8 mouse cellular contexts compared by ENCODE assay signal in genomic region chr8:94875096-94875870, GRCm38 (mm10). TPM values are rescaled to one million over a fixed set of nuclear protein-coding genes. Genes with fewer than 3 reads are reported as not detected.
A peak's percentile ranks its signal among the peaks of the same experiment; 100 is the strongest.
DNase-seq lines count a peak whose midpoint lies in the region; ATAC-seq and TF ChIP-seq lines count a peak whose summit lies in the region.

No protein-coding gene starts in this region.

- ATAC-seq in intestine, embryonic 16.5 days: no peak
- no peak; the same call in 1 of the 2 replicates for ATAC-seq in stomach, postnatal 0 days (ENCODE audit: low FRiP score, low TSS enrichment)

- no peaks in the 10 kb centered on the region for H3K27me3 ChIP-seq in testis, adult 2 months (ENCODE audit: control insufficient read depth, insufficient read depth, low read length)
- H3K27me3 ChIP-seq in forebrain, embryonic 10.5 days (ENCODE audit: poor library complexity, severe bottlenecking): peaks cover 48% of the 10 kb centered on the region
- no peaks in the 10 kb centered on the region for H3K27me3 ChIP-seq in intestine, embryonic 16.5 days (replicated peaks; ENCODE audit: control insufficient read depth, insufficient read depth, low read length)
- H3K27me3 ChIP-seq in stomach, postnatal 0 days (ENCODE audit: control insufficient read depth, insufficient read depth, low read length): no peaks in the 10 kb centered on the region

- 15% methylated on average over 17 of the region's 17 CpGs for WGBS in forebrain, embryonic 10.5 days
- WGBS in intestine, embryonic 16.5 days: 14% methylated on average over 17 of the region's 17 CpGs
- WGBS in stomach, postnatal 0 days: 14% methylated on average over 17 of the region's 17 CpGs

- peak overlapping the region; percentile 73 for H3K4me3 ChIP-seq in testis, adult 2 months (ENCODE audit: control insufficient read depth, low read depth, low read length)
- H3K4me3 ChIP-seq in forebrain, embryonic 10.5 days: peak overlapping the region; percentile 72
- H3K4me3 ChIP-seq in intestine, embryonic 16.5 days (ENCODE audit: low read length): peak overlapping the region; percentile 75
- peak overlapping the region; percentile 66 for H3K4me3 ChIP-seq in stomach, postnatal 0 days (ENCODE audit: low read depth, low read length)

- TF ChIP-seq POLR2A in testis, adult 2 months (IDR thresholded peaks at IDR 0.05; ENCODE audit: control insufficient read depth, low read depth, low read length): no peak

- no peak for TF ChIP-seq CTCF in testis, adult 2 months (IDR thresholded peaks at IDR 0.05; ENCODE audit: control insufficient read depth, insufficient read depth, insufficient replicate concordance, low read depth, low read length)
- no peak for TF ChIP-seq CTCF in stomach, postnatal 0 days (IDR thresholded peaks at IDR 0.05; ENCODE audit: low read depth)

- peak overlapping the region; percentile 88 for H3K4me2 ChIP-seq in intestine, embryonic 16.5 days (ENCODE audit: low read depth, low read length)
- peak overlapping the region; percentile 91 for H3K4me2 ChIP-seq in stomach, postnatal 0 days (replicated peaks; ENCODE audit: low read depth)

- peak overlapping the region; percentile 83 for H3K9ac ChIP-seq in intestine, embryonic 16.5 days (ENCODE audit: low read depth, low read length)
- peak overlapping the region; percentile 71 for H3K9ac ChIP-seq in stomach, postnatal 0 days (ENCODE audit: low read length)

- no peak for DNase-seq in testis, postnatal 14 days (ENCODE audit: low spot score)
- DNase-seq in forebrain, embryonic 10.5 days (ENCODE audit: extremely low spot score, low spot score): peak; percentile 31
- peak; percentile 50 for DNase-seq in lung, postnatal 10 days
- DNase-seq in stomach, postnatal 0 days (ENCODE audit: low spot score): peak; percentile 66
- no peak for DNase-seq in urinary bladder, adult 2 months (ENCODE audit: low spot score)
- no peak for DNase-seq in frontal cortex, postnatal 25 days (ENCODE audit: low spot score in 2 of 2)

- no peak for TF ChIP-seq EP300 in stomach, postnatal 0 days (optimal IDR thresholded peaks at IDR 0.05)

- peaks cover 17% of the 10 kb centered on the region for H3K4me1 ChIP-seq in testis, adult 2 months (ENCODE audit: control insufficient read depth, insufficient read depth, low read length)
- H3K4me1 ChIP-seq in forebrain, embryonic 10.5 days: peaks cover 59% of the 10 kb centered on the region
- peaks cover 44% of the 10 kb centered on the region for H3K4me1 ChIP-seq in intestine, embryonic 16.5 days (ENCODE audit: control insufficient read depth, insufficient read depth, low read length)
- peaks cover 13% of the 10 kb centered on the region for H3K4me1 ChIP-seq in stomach, postnatal 0 days (replicated peaks; ENCODE audit: control insufficient read depth, insufficient read depth)

- H3K36me3 ChIP-seq in testis, adult 2 months (ENCODE audit: control insufficient read depth, insufficient read depth, low read length): no peaks in the 10 kb centered on the region
- no peaks in the 10 kb centered on the region for H3K36me3 ChIP-seq in forebrain, embryonic 10.5 days (replicated peaks)
- H3K36me3 ChIP-seq in intestine, embryonic 16.5 days (ENCODE audit: control insufficient read depth, insufficient read depth, low read length): no peaks in the 10 kb centered on the region
- no peaks in the 10 kb centered on the region for H3K36me3 ChIP-seq in stomach, postnatal 0 days (ENCODE audit: control insufficient read depth, insufficient read depth, low read length)

- no peaks in the 10 kb centered on the region for H3K9me3 ChIP-seq in forebrain, embryonic 10.5 days
- no peaks in the 10 kb centered on the region for H3K9me3 ChIP-seq in intestine, embryonic 16.5 days (ENCODE audit: control insufficient read depth, low read length)
- H3K9me3 ChIP-seq in stomach, postnatal 0 days (ENCODE audit: control insufficient read depth, low read length): no peaks in the 10 kb centered on the region

- no peak overlapping the region for H3K27ac ChIP-seq in testis, adult 2 months (ENCODE audit: control insufficient read depth, insufficient read depth, low read depth, low read length)
- peak overlapping the region; percentile 76 for H3K27ac ChIP-seq in forebrain, embryonic 10.5 days
- peak overlapping the region; percentile 89 for H3K27ac ChIP-seq in intestine, embryonic 16.5 days (ENCODE audit: low read length)
- peak overlapping the region; percentile 86 for H3K27ac ChIP-seq in stomach, postnatal 0 days (replicated peaks)

RNA-seq across cellular contexts. Expression of gene Dok4, which starts 0.8 kb away (rescaled TPM):
- polyA plus RNA-seq in testis, adult 2 months (2012; rRNA removed): 1.5 and 1.6 TPM in 2 replicates
- polyA plus RNA-seq in forebrain, embryonic 10.5 days (2016; fragmentation: Nextera tagmentation; extraction: Ambion mirVana): 14.4 and 14.9 TPM in 2 replicates
- 49.6 and 51.5 TPM in 2 replicates for polyA plus RNA-seq in intestine, embryonic 16.5 days (2015; fragmentation: Nextera tagmentation; extraction: Ambion mirVana)
- 19.3 and 20.5 TPM in 2 replicates for polyA plus RNA-seq in stomach, postnatal 0 days (2015; fragmentation: Nextera tagmentation; extraction: Ambion mirVana)
- 12.4 and 13.6 TPM in 2 replicates for polyA plus RNA-seq in urinary bladder, adult 2 months (2012; rRNA removed)

RNA-seq across cellular contexts. Expression of gene Polr2c, which starts 18.0 kb away (rescaled TPM):
- polyA plus RNA-seq in testis, adult 2 months (2012; rRNA removed): 54.8 and 58.9 TPM in 2 replicates
- 176 and 179 TPM in 2 replicates for polyA plus RNA-seq in forebrain, embryonic 10.5 days (2016; fragmentation: Nextera tagmentation; extraction: Ambion mirVana)
- polyA plus RNA-seq in intestine, embryonic 16.5 days (2015; fragmentation: Nextera tagmentation; extraction: Ambion mirVana): 117 and 133 TPM in 2 replicates
- polyA plus RNA-seq in stomach, postnatal 0 days (2015; fragmentation: Nextera tagmentation; extraction: Ambion mirVana): 70.4 and 72.7 TPM in 2 replicates
- polyA plus RNA-seq in urinary bladder, adult 2 months (2012; rRNA removed): 89.5 and 99.2 TPM in 2 replicates

RNA-seq across cellular contexts. Expression of gene Ciapin1, which starts 37.1 kb away (rescaled TPM):
- polyA plus RNA-seq in testis, adult 2 months (2012; rRNA removed): 58.3 and 77.3 TPM in 2 replicates
- 178 and 180 TPM in 2 replicates for polyA plus RNA-seq in forebrain, embryonic 10.5 days (2016; fragmentation: Nextera tagmentation; extraction: Ambion mirVana)
- polyA plus RNA-seq in intestine, embryonic 16.5 days (2015; fragmentation: Nextera tagmentation; extraction: Ambion mirVana): 79.1 and 90.1 TPM in 2 replicates
- polyA plus RNA-seq in stomach, postnatal 0 days (2015; fragmentation: Nextera tagmentation; extraction: Ambion mirVana): 58.8 and 61.7 TPM in 2 replicates
- 22.0 and 27.7 TPM in 2 replicates for polyA plus RNA-seq in urinary bladder, adult 2 months (2012; rRNA removed)

RNA-seq across cellular contexts. Expression of gene Coq9, which starts 37.2 kb away (rescaled TPM):
- 52.1 and 74.1 TPM in 2 replicates for polyA plus RNA-seq in testis, adult 2 months (2012; rRNA removed)
- 51.1 and 56.6 TPM in 2 replicates for polyA plus RNA-seq in forebrain, embryonic 10.5 days (2016; fragmentation: Nextera tagmentation; extraction: Ambion mirVana)
- 142 and 145 TPM in 2 replicates for polyA plus RNA-seq in intestine, embryonic 16.5 days (2015; fragmentation: Nextera tagmentation; extraction: Ambion mirVana)
- polyA plus RNA-seq in stomach, postnatal 0 days (2015; fragmentation: Nextera tagmentation; extraction: Ambion mirVana): 62.3 and 66.7 TPM in 2 replicates
- polyA plus RNA-seq in urinary bladder, adult 2 months (2012; rRNA removed): 62.3 and 72.1 TPM in 2 replicates

RNA-seq across cellular contexts. Expression of gene Ccdc102a, which starts 42.6 kb away (rescaled TPM):
- polyA plus RNA-seq in testis, adult 2 months (2012; rRNA removed): 0.59 and 2.1 TPM in 2 replicates
- 11.9 and 13.5 TPM in 2 replicates for polyA plus RNA-seq in forebrain, embryonic 10.5 days (2016; fragmentation: Nextera tagmentation; extraction: Ambion mirVana)
- polyA plus RNA-seq in intestine, embryonic 16.5 days (2015; fragmentation: Nextera tagmentation; extraction: Ambion mirVana): 10.9 and 11.5 TPM in 2 replicates
- 12.0 and 12.7 TPM in 2 replicates for polyA plus RNA-seq in stomach, postnatal 0 days (2015; fragmentation: Nextera tagmentation; extraction: Ambion mirVana)
- polyA plus RNA-seq in urinary bladder, adult 2 months (2012; rRNA removed): 36.5 and 36.8 TPM in 2 replicates

Comparison
In these comparisons a context has a peak if more than half of its experiments do, and no peak if none do; other contexts are left out.
1. DNase-seq: peak in forebrain, embryonic 10.5 days (single experiment), lung, postnatal 10 days (single experiment) and stomach, postnatal 0 days (single experiment); none in testis, postnatal 14 days (single experiment), urinary bladder, adult 2 months (single experiment) and frontal cortex, postnatal 25 days (0 of 2).
2. Peak in every context shown above with its lines, with median percentiles within 50 percentile points of each other: H3K4me3 ChIP-seq.